Mouse (Mus musculus) kidney, adult 9 months (tissue): ENCODE data around the gene Cop1.

Experiments
- DNase-seq: peaks from one replicate; pipeline ENCODE4 v3.0.0; 2022

Cop1 gene

DNA sequence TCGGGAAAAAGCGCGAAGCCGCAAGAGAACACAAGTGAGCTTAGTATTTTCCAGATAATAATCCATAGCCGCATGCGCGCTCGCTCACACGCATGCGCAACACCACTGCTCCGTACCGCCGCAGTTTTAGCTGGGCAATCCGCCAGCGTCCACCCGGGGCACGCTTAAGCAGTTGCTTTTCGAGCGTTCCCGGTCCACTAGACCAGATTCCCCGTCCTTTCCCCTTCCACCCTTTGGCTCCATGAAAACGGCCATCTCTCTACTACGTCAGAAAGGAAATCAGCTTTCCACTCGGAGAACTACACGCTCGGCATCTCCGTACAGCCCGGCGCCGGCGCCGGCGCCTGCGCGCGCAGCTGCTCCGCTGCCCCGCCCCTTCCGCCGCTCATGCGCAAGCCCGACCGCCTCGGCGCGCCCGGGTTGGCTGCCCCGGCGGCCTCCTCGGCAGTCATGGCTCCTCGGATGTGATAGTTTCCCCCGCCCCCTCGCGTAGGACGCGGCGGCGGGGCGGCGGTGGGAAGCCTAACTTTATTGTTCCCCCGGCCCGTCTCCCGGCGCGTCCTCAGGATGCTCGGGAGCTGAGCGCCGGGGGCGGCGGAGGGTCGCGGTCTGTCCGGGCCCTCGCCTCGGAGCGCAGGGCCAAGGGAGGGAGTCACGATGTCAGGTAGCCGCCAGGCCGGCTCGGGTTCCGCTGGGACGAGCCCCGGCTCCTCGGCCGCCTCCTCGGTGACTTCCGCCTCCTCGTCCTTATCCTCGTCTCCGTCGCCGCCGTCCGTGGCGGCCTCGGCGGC lies at the start of gene Cop1:
TSS of gene Cop1 (plus strand) at position 540 of the 791 bp plus-strand sequence.
- DNase-seq, result peak; percentile 89

DNA sequence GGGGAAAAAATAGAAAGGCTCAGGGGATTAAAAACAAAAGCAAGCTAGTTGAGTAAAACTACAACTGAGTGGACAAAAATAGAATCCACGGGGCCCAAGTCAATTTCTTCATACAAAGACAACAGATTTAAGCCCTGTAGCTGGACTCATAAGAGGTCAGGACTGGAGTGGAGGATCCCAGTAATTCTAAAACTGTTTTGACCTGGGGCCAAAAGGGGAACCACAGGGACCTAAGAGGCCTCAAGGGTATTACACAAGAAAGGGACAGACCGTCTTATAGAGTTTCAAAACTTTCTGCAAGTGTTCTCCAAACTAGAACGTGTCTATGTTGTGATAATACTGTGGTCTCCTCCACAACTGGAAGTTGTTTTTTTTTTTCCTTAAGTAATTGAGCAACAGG lies 45.4 kb upstream of the Cop1 start:
- peak; percentile 3 for DNase-seq

DNA sequence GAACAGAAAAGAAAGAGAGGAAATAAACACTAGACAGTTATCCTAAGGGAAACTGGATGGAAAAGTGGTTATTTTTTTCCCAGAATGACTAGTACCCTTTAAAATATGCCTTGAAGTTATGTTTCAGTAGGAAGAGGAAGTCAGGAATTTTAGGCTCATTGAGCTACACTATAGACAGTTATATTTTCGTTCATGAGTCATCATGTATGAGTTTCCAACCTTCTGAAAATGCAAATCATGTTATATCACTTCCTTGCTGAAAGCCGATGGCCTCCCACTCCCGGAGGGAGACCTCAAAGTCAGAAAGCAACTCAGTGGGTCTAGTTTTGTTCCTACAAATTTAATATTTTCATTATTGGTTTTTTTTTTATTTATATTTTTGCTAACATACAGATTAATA lies 33.5 kb upstream of the Cop1 start:
- DNase-seq, result no peak

DNA sequence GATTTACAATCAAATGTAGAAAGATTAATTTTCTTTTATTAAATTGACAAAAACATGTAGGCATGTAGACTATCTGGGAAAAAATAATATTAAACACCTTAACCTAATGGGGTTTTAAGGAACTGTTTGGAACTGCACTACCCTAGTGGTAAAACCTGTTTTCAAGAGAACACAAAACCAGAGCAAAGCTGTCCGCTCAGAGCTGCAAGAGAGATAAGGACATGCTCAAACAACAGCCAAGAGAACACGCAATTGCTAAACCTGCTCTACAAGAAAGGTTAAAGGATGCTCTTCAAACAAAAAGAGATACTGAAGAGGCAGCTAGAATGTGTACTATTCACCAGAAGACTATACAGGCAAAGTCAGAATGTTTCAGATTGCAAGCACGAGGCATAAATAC lies 32.5 kb upstream of the Cop1 start:
- DNase-seq, result no peak

DNA sequence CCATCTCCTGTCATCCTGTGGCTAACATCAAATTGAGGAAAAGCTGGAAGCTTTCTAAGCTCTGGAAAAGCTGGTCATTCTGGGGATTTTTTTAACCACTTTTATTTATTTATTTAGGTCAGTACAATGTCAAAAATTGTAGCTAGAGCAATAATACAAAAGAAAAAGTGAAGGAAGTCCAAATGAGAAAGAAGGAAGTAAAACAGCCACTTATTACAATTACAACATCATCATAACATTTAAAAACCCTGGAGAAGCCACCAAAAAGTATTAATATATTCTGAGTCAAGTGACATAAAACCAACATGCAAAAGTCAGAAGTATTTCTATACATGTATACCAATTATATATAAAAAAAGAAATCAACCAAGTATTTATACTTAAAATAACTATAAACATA lies 30.9 kb upstream of the Cop1 start:
- no peak for DNase-seq

DNA sequence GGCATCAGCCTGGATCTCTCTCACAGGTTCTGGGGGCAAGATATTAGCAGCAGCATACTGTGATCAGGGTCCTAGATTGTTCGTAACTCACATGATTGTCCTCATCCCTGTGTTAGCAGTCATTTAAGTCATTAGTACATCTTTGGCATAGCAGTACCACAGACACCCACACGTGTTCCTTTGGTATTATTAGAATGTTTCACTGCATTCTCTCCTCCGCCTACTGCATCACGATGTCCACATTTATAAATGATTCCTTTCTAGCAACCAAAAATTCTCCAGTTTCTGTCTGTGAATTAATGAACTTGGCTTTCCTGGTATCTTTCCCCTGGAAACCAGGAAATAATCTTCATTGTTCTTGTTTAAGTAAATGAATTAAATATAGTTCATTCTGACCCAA lies 20.4 kb upstream of the Cop1 start:
- DNase-seq, result no peak

DNA sequence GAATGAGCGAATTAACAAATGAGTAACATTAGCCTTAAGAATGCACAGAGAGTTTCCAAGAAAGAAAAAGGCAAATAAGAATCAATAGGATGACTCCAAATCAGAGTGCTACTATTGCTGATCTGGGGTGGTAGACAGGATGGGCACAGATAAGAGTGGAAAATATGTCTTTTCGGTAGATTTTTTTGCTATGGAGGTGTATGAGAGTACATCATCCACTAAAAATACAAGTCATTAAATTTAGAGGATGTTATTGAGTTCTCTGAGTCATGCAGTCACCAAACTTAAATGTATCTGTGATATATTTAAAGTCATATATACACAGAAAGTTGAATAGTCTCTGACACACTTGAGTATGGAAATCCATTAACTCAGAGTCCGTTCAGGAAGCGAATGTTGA lies 14.7 kb upstream of the Cop1 start:
- DNase-seq, result no peak

DNA sequence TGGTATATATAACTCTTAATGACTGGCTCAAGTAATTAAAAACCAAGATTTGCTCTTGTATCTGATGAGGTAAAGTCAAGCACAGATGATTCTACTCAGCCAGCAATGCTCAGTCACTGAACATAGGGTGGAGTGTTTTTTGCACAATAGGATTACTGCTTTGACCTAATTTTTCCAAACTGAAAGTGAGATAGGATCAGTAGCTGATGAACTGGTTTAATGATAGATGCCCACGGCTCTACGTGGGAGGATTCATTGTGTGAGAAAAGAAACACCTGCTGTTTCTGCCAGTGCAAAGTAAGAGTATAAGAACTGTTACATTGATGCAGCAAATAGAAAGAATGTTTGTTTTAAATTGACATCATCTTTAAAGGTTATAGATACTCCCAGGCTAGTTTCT lies 10.1 kb upstream of the Cop1 start:
- no peak for DNase-seq

DNA sequence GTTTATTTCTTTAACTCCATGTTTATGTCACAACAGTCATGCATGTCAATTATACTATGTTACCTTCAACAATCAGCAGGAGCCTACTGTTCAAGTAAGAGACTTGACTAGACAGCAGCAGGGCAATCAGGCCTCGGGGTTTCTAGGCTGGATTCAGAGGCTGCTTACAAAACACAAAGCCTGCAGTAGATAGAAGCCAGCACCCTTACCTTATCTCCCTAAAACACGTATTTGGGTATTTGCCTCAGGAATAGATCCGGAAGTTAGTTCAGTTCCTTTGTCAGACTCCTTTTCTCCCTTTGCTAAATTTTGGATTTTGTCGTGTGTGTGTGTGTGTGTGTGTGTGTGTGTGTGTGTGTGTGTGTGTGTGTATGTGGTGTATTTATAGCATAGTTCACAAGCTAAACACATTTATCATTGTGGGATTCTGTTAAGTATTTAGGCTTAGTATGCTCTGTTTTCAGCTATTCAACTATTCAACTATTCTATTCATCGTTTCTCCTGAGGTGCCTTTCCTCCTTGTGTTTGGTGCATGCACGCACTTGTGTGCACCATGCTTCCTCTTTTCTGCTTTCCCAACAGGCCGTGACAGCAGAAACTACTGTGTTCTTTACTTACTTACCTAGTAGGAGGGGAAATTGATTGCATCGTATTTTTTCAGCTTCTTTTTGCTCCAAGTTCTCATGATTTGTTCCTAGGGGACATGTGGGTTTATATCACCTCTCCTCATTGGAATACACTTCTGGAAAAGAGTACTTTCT lies 6.9 kb upstream of the Cop1 start:
- DNase-seq, result no peak

DNA sequence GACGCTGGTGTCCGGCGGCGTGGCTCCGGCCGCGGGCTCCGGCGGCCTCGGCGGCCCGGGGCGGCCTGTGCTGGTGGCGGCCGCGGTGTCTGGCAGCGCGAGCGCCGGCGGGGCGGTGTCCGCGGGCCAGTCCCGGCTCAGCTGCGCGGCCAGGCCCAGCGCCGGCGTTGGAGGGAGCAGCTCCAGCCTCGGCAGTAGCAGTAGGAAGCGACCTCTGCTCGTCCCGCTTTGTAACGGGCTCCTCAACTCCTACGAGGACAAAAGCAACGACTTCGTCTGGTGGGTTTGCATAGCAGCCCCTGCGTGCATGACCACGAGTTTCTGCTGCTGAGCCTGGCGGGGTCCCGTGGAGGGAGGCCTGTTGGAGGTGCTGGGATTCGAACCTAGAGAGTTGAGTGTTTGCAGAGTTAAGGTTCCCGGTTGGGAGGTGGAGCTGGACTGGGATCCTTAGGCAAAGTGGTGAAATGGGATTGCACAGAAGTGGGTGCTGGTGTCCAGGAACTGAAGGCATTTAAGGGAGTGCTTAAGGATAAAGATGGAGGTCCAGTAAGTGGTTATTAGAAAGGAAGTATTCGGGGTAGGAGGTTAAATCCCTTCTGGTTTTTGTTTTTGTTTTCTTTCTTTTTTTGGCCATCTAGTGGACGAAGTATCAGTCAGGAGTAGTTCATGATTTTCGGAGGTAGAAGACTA lies 597 bp downstream of the Cop1 start:
- peak; percentile 36 for DNase-seq

DNA sequence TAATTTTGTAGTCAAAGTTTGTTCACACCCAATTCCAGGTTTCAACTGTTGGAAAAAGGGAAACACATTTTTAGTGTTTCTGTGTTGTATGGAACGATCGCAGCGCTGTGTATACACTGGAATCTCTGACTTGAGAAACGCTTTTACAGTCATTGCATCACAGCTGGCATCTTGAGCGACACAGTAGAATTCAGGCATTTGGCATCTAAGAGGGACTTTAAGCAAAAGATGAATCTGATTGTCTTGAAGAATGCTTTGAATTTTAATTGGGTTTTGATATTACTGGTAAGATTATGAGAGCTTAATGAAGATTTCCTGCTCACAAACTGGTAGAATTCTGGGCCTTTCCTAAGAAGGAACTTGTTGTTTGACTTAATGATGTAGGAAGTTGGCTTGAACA lies 1.3 kb downstream of the Cop1 start:
- DNase-seq, result no peak

DNA sequence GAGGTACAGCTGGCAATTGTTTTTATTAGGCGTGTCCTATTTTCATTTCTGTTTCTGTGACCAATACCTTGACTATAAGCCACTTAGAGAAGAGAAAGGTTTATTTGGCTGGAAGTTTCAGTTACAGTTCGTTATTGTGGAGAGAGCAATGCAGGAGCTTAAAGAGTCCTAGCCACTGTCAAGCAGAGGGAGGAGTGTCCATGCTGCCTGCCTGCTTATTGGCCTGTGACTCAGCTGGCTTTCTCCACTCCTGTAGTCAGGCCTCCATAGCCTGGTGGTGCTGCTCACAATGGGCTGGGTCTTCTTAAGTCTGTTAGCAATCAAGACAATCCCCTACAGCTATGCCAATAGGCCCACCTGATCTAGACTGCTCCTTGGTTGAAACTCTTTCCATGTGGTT lies 2.4 kb downstream of the Cop1 start:
- DNase-seq, result peak; percentile 15

DNA sequence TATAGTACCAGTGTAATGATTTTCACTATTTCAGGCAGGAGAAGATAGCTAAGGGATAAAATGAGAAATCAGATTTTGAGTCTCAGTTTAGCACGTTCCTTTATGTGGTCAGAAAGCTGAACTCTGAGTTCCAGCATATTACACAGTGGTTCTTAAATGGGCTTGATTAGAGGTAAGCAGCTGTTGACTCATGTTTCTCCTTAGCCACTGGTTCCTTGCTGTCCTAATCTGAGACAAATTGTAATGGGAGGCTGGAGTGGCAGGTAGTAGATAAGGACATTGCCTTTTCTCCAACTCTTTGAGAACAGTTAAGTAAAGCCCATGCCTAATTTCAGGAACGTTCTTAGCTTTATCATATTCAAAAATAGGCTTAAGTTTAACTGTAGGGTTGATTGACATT lies 3.6 kb downstream of the Cop1 start:
- DNase-seq, result no peak

DNA sequence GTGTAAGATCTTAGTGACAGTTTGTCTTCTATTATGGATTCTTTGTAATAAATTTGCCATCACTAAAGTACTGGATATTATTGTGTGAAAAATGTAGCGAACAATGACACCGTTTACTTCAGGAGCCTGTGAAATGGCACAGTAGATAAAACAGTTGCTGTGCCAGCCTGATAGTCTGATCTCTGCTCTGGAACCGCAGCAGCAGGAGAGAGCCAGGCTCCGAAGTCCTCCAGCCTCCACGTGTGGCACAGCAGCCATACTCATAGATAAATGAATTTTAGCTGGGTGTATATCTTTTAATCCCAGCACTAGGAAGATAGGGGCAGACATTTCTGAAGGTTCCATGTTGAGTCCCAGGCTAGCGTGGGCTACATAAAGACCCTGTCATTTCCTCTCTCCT lies 6.0 kb downstream of the Cop1 start:
- DNase-seq, result no peak

DNA sequence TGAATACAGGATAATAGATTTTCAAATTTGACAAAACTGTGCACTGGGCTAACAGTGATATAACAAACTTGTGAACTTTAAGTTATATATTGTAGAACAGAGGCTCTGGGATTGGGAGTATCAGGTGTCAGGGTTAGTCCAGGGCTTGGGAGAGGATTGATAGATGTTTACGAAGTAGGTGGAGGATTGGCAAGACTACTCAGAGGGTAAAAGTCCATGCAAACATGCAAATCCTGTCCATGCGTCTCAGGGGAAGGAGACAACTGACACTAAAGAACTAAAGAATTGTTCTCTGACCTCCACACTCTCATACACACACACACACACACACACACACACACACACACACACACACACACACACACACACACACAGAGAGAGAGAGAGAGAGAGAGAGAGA lies 18.2 kb downstream of the Cop1 start:
- DNase-seq, result no peak

DNA sequence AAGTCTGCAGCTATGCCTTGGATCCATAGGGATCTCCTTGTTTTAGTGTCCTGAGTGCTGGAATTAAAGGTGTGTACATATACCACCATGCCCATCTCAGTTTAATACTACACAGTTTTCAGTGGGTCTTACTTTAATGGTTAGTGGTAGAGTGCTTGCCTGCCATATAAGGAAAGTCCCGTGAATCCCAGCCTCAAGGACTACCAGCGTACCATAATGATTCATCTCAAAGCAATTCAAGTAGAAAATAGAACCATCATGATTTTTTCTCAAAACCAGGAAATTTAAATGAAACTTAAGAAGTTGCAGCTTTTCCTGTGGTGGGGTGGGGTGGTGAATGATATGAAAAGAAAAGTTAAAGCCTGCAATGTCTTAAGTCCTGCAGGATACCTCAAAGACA lies 21.0 kb downstream of the Cop1 start:
- no peak for DNase-seq

DNA sequence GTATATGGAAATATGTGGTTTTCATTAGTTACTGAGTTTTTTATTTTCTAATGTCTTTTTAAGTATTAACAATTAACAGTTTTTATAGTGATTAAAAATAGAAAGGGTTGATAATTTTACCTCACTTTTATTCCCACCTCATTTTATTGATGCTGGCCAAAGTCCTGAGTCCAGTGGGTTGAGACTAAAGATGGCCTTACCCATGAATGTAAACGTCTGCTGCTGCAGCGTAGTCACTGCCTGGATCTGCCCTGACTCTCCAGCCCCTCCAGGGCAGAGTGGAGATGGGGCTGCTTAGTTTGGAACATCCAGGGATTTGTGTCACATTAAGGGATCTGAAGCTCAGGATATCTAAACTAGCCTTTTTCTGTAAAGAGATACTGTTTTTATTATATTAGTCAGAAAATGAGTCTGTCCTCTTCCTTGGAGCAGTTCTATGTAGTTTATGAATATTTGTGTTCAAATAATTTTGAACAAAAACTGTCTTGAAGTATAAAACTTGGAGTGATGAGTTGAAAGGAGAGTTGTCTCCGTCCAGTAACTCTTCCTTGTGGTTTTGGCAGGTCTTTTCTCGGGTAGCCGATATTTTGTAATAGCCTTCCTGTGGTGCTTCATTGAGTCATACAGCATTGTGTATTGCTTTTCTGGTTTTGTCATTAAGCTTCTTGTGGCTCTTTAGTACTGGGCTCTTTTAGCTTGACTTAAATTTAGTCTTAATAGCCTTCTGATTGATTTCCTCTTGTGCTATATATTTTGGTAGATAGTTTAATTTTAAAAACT lies 23.0 kb downstream of the Cop1 start:
- DNase-seq, result no peak

DNA sequence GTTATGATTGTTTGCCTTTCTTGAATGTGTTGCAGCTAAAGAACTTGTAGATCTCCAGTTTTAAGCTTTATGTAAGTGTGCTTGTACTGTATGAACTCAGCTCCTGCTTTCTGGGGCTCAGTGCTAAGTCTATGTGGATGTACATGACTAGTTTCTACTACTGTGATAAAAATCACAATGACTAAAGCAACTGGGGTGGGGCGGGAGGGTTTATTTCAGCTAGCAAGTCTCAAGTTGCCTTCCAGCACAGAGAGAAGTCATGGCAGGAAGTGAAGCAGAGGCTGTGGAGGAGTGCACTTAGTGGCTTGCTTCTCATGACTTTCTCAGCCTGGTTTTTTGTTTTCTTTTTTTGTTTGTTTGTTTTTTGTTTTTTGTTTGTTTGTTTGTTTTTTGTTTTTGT lies 24.4 kb downstream of the Cop1 start:
- DNase-seq, result no peak

DNA sequence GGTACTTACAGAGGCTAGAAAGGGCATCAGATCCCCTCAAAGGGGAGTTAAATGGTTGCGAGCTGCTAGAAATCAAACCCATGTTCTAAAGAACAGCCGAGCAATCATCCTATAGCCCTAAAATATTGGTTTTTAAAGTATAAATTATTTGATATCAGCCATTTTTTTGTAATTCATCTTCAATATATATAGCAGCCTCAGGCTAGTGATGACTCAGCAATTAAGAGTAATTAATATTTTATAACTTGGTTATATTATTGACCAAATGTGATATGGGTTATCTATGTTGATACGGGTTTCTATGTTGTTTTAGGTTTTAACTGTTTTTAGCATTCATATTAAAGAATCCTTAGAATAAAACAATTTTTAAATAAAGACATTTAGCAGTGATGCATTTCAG lies 31.7 kb downstream of the Cop1 start:
- no peak for DNase-seq

DNA sequence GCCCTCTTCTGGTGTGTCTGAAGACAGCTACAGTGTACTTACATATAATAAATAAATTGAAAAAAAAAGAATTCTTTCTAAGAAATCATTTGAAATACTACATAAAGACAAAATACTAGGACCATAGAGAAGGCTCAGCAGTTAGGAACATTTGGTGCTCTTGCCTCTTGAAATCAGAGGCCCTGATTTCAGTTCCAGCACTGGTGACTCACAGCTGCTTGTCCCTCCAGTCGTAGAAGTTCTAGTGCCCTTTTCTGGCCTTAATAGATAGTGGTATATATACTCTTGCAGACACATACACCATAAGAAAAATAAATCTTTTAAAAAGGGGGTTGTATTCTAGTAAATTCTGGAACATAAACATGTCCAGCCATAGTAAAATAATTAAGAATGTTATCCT lies 48.0 kb downstream of the Cop1 start:
- no peak for DNase-seq

DNA sequence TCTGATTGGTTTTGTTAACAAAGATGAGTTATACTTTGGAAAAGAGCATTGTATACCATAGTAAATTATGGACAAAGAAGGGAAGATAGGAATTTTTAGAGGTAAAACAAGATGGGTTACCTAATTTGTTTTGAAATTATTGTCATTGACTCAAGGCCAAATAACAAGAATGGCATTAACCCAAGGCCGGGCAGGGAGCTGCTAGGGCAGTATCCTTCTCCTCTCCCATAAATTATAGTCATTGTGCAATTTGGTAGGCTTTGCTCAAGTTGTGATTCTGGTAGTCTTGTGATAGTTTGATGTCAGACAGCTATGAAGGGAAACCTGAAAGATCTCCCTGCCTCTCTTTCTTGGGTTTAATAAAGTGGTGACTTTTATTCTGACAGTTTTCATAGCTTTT lies 49.7 kb downstream of the Cop1 start:
- no peak for DNase-seq

DNA sequence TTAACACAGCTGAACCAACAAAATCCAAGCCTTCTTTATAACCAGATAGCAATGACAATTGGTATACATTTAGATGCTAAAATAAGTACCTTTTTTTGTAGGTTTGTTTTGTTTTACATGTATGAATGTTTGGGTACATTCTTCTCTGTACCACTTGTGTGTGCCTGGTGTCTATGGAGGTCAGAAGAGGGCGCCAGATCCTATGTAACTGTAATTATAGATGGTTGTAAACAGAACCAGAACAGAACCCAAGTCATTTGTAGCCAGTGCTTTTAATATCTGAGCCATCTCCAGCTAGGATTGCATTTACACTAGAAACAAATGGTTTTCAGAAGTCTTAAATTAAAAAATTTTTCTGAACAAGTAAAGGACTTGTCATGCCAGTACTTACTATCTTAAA lies 54.7 kb downstream of the Cop1 start:
- peak; percentile 16 for DNase-seq

DNA sequence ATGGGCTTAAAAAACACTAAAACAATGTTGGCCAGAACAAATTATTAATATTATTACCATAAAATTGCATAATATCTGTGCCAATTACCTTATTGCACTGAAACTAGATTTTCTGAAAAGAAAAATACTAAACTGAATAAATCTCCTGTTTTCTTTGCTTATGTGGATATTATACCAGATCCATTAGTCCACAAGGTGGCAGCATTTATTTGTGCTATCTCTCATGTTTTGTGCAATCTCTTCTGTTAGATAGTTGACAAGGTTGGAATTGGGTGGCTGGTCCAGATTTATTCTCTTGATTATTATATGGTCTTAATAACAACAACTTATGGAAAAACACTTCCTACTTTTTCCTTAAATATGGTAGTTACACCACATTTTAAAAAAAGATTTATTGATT lies 58.1 kb downstream of the Cop1 start:
- DNase-seq, result peak; percentile 25
